Mouse (Mus musculus) c-Kit-positive CD71-positive TER-119-positive erythroid progenitor cells, embryonic 14.5 days (primary cell): ENCODE data around the gene Bud23.
"Not testable (repeated sequence)": the region's sequence is repeated elsewhere in the genome, so short reads cannot be mapped to it uniquely, and the experiment has no call there.

Experiments
- DNase-seq: peaks from one replicate; pipeline ENCODE4 v3.0.0-alpha.2; 2013; ENCODE audit warnings: low spot score

The Bud23 gene

DNA sequence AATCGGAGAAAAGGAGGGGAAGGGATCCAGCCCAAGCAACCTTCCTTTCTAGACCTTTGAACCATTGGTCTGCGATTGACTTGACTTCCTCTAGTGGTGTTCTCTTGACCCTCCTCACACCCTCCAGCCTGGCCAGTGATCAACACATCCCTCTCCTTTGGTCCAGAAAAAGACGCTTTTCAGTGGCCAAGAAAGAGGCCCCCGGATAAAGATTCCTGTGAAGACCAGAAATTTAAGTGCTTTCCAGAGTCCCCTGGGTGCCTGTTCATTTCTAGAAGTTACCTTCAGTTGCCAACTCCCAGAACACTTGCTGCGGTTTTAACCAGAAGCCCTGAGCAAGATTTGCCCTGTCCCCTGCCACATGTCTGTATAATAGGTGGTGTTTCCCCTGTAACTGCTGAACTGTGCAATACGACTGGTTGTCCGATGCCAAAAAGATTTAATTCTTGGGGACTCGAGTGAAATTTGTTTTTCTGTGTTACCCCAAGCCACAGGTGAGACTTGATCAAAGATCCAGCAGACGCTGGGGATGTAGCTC, at the start of gene Bud23:
Gene Bud23 (minus strand): TSS at position 51 of the 538 bp plus-strand sequence.
- DNase-seq: not testable (repeated sequence)

- DNase-seq: no peak
Measured at GRCm38 (mm10) chr5:135113782-135114181, 49.0 kb upstream of the Bud23 start.

DNA sequence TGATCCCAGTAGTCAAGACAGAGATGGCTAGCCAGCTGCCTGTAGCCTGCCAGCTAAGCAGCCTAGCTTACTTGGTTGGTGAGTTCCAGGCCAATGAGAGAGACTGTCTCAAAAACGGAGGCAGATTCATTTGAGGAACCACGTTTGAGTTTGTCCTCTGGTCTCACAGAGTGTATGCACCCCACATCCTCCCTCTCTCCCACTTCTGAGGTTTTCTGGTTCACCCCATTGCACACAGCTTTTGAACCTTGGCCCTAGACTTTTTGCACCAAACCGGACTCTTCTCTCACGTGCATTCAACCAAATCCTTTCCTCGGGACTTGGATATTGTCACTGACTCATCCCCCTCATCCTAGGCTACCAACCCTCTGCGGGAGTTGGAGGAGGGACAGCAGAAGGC, 45.2 kb upstream of the Bud23 start:
- DNase-seq: no peak

GRCm38 (mm10) chr5:135109426-135109825, 44.7 kb upstream of the Bud23 start:
- no peak for DNase-seq

GRCm38 (mm10) chr5:135109017-135109416, 44.3 kb upstream of the Bud23 start:
- DNase-seq: no peak

DNA sequence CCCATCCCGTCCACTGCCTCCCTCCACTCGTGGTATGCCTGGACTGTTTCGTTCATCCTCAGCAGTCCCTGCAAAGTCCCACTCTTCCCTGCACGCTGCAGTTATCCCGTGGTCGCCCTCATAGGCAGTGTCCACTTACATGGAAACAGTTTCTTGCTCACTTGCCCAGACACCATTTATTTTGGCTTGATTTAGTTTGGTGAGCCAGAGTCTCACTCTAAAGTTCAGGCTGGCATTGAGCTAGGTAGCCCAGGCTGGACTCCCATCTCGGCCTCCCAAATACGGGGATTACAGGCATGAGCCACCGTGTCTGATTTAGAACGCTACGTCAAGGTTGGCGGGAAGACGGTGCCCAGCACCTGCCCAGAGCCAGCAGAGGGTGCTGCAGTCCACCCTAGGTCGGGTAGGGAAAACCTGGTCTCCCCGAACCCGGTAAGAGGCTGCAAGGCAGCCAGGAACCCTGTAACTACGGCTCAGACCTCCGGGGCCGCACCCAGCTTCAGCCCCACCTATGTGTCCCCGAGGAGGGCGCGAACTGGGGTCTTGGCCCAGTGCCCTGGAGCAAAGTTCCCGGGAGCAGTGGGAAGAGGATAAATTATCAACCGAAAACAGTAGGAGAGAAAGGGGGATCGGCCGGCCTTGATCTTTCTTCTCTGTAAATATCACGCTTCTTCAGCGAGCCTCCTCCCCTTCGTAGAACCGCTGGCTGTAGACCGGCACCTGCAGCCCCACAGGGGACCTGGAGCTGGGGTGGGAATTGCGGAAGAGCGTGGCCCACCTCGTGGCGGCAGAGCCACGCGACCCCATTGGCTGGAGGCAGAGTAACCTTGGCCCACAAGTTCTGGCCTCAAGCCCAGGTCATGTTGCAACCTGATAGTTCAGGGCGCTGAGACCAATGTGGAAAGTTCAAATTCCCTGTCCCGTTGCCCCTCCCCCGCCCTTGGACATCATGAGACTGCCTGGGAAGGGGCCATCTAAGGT, 43.1 kb upstream of the Bud23 start:
- no peak for DNase-seq

DNA sequence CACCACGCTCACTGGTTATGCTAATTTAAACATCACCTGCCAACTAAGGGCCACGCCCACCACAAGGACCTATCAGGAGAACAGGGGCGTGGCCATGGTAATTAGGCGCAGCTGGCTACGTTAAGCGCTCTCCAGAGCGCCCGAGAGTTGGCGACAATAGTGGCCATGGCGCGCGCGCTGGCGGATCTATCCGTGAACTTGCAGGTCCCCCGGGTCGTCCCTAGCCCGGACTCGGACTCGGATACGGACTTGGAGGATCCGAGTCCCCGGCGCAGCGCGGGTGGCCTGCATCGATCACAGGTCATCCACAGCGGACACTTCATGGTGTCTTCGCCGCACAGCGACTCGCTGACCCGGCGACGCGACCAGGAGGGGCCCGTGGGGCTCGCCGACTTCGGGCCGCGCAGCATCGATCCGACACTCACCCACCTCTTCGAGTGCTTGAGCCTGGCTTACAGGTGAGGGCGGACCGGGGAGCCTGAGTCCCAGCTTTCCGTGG, 42.0 kb upstream of the Bud23 start:
- peak; percentile 73 for DNase-seq

DNA sequence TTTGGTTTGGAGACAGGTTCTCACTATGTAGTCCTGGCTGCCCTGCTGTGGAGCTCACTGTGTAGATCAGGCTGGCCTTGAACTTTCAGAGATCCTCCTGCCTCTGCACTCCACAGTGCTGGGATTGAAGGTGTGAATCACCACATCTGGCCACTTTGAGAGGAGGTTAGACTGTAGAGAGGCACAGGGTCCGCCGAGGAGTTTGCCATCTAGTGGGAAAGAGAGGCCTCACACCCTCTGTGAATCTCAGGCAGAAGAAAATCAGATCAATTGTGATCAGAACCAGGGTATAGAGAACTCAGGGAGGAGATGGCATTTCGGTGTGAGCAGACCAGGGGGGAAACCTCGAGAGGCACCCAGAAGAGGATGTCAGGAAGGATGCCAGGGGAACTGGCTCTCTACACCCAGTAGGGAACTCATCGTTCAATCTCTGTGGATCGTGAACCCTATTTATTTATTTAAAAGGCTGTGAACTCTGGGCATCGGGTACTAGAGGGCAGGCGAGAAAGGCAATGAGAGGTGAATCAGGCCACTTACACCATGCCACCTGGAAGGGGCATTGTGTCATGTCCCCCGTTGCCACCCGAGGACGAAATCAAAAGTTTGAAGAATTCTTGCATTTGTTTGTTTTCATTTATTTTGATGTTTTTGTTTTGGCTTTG, 39.4 kb upstream of the Bud23 start:
- no peak for DNase-seq

GRCm38 (mm10) chr5:135100981-135101380, 36.2 kb upstream of the Bud23 start:
- no peak for DNase-seq

- no peak for DNase-seq
Measured at GRCm38 (mm10) chr5:135089653-135090052, 24.9 kb upstream of the Bud23 start, which contains the start of gene Mlxipl. Gene Mlxipl (plus strand): TSS chr5:135089890.

- no peak for DNase-seq
Measured at GRCm38 (mm10) chr5:135086871-135087270, 22.1 kb upstream of the Bud23 start.

DNA sequence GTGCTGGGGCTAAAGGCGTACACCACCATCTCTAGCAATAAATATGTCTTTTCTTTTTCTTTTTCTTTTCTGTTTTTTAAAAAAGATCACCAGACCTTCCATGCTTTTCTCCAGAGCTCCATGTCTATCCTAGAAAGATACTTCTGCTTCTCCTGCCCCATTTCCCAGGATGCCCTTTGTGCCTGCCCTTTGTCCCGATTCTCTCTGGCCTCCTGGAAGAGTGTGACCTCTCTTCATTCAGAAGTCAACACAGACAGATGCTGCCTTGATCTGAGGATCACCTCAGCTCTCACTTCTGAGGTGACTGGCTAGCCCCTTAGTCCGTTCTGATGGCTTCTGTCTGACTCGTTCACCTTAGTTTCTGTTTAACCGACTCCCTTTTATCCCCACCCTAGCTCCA, 15.8 kb upstream of the Bud23 start:
- DNase-seq: no peak

DNA sequence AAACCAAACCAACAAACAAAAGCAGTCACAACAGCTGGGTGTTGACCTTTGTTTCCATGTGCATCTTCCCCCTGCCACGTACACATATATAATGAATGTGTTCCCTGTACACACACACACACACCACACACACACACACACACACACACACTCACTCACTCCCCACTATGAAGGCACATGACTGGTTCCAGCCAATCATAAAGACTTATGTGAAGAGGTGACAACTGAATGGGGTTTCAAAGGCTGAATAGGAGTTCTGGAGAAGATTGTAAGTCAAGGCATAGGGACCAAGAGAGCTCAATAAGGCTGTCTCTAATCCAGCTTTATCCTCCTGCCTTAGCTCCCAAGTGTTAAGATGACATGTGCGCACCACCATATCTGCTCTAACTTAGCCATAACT, 14.8 kb upstream of the Bud23 start:
- DNase-seq: no peak

- DNase-seq: no peak
Measured at GRCm38 (mm10) chr5:135078482-135078810, 13.7 kb upstream of the Bud23 start.

DNA sequence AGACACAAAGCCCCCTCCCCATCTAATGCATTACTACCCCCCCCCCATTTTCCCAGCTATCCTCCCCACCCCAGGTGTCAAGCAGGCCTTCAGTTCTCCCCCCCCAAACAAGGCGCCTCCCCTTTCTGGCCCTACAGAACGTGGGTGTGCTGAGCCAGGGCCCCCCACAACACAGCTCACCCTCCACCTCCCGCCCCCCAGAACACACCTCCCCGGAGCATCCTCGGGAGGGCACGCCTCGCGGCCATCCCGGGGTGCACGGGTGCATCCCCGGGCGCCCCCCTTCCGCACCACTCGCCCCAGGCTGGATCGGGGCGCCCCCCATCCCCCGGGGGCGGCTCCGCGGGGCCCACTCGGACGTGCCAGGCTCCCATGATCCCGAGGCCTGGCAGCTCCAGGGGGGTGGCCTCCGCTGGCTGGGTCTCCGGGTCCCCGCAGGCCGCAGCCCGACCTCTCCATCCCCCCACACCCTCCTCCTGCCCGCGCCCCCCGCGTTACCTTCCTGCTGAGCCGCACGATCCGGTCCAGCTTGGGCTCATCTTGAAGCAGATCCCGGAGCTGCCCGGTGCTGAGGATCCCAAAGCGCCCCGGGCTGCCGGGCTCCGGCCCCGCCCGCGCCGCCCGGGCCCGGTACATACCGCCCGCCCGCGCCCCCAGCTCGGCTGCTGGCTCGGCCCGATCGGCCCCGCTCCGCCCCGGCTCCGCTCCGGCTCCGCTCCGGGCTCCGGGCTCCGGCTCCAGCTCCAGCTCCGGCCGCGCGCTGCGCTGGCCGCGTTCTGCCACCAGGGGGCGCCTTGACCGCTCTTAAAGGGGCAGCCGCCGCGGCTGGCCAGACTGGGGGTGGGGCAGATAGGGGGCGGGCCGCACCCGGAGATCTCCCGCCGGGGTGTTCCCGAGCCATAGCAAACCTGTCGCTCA, 13.1 kb upstream of the Bud23 start, which contains the start of gene Vps37d:
Gene Vps37d (minus strand): TSS at position 703 of the 918 bp plus-strand sequence.
- peak; percentile 82 for DNase-seq

DNA sequence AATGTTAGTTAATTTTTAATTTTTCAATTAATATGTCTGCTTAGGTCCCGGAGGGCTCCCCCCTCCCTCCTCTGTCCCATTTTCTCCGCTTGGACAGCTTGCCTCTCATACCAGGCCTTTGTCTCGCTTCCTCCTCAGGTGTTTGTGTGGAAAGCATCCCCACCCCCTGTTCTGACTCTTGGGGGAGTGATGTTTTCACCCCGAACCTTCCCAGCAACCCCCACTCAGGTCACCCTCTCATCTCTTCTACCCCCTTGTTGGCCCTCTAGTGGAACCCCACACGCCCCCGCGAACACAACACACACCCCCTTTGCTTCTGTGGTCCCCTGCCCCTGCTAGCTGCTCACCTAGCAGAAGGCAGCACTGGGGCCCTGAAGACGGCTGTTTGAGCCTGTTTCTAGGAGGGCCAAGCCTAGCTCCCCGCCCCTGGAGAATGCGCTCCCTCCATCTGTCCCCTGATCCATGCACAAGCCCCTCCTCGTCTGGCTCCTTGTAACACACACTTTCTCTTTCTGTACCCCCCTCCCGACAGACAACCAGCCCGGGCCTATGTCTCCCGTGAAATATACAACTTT, 12.3 kb upstream of the Bud23 start:
- DNase-seq: no peak

- DNase-seq: no peak
Measured at GRCm38 (mm10) chr5:135076368-135076767, 11.6 kb upstream of the Bud23 start.

- DNase-seq: no peak
Measured at GRCm38 (mm10) chr5:135075655-135076054, 10.9 kb upstream of the Bud23 start.

GRCm38 (mm10) chr5:135073349-135074150, 8.8 kb upstream of the Bud23 start:
- no peak for DNase-seq

GRCm38 (mm10) chr5:135072720-135073119, 8.0 kb upstream of the Bud23 start:
- DNase-seq: no peak
